Mouse (Mus musculus) cerebellum, postnatal 14 days (tissue): ENCODE results near the gene Mlh3.
A peak's percentile ranks its signal among the peaks of the same experiment; 100 is the strongest.

Source experiments
- DNase-seq, 2 experiments: peaks; one replicate each; pipeline ENCODE4 v3.0.0; 2021; ENCODE audit warnings: mixed read lengths in 2 of 2

Mlh3 gene

GRCm38 (mm10) chr12:85280845-85281651 lies 10.6 kb upstream of the Mlh3 start:
- peak; percentile 34 to 43 for DNase-seq

GRCm38 (mm10) chr12:85280105-85280844 lies 9.9 kb upstream of the Mlh3 start:
- peak; percentile 98 to 99 for DNase-seq

GRCm38 (mm10) chr12:85279396-85280080 lies 9.1 kb upstream of the Mlh3 start:
- peak in 1 of 2 experiments; percentile 56 for DNase-seq

- no peak for DNase-seq
Measured at GRCm38 (mm10) chr12:85278919-85279318, 8.5 kb upstream of the Mlh3 start.

- no peak for DNase-seq
Measured at GRCm38 (mm10) chr12:85276273-85276672, 5.9 kb upstream of the Mlh3 start.

- no peak for DNase-seq
Measured at GRCm38 (mm10) chr12:85273508-85273907, 3.1 kb upstream of the Mlh3 start.

GRCm38 (mm10) chr12:85271843-85272206 lies 1.4 kb upstream of the Mlh3 start:
- DNase-seq: no peak

- no peak for DNase-seq
Measured at GRCm38 (mm10) chr12:85271132-85271842, 888 bp upstream of the Mlh3 start.

- DNase-seq: no peak
Measured at GRCm38 (mm10) chr12:85269821-85270220, 578 bp downstream of the Mlh3 start.

GRCm38 (mm10) chr12:85266248-85266647 lies 4.2 kb downstream of the Mlh3 start:
- DNase-seq: no peak

- DNase-seq: no peak
Measured at GRCm38 (mm10) chr12:85264940-85265339, 5.5 kb downstream of the Mlh3 start.

- peak; percentile 60 to 67 for DNase-seq
Measured at GRCm38 (mm10) chr12:85264531-85264930, 5.9 kb downstream of the Mlh3 start.

GRCm38 (mm10) chr12:85263190-85263589 lies 7.2 kb downstream of the Mlh3 start:
- DNase-seq: no peak

- DNase-seq: no peak
Measured at GRCm38 (mm10) chr12:85262489-85262888, 7.9 kb downstream of the Mlh3 start.

- DNase-seq: no peak
Measured at GRCm38 (mm10) chr12:85257008-85257639, 13.3 kb downstream of the Mlh3 start.

GRCm38 (mm10) chr12:85256074-85256751 lies 14.2 kb downstream of the Mlh3 start:
- DNase-seq: no peak

GRCm38 (mm10) chr12:85252083-85252482 lies 18.3 kb downstream of the Mlh3 start:
- no peak for DNase-seq

GRCm38 (mm10) chr12:85237553-85237952 lies 32.8 kb downstream of the Mlh3 start:
- DNase-seq: no peak

GRCm38 (mm10) chr12:85233376-85234358 lies 36.7 kb downstream of the Mlh3 start:
- no peak for DNase-seq

- DNase-seq: no peak
Measured at GRCm38 (mm10) chr12:85227876-85228599, 42.4 kb downstream of the Mlh3 start.
